Mouse (Mus musculus): ENCODE measurements at regions not wholly inside any gene's neighbourhood (a gene's known extent, or its start where the extent isn't known, plus 50 kb on each side); places are given as distances from the start of the nearest gene placed in this dataset.
A peak's percentile ranks its signal among the peaks of the same experiment; 100 is the strongest.

DNA sequence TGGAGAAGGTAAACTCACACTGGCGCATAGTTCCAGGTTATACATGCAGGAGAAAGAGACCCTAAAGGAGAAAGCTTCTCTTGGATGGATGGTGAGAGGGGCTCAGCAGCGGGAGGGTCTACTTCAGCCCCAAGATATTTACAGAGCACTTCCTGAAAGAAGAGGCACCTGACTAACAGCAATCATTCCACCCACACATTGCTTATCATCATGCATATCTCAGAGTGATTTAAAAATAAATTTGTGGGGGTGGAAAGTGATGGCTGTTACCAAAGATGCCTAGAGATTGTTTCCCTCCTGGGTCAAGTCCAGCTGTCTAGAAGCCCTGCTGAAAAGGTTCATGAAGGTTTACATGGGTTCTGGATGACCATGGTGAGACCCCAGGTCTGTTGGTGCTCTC lies 184.4 kb upstream of the Sesn3 start:
- no peak overlapping the region for H3K4me3 ChIP-seq (ENCODE audit: low read depth, low read length)
- no peak for ATAC-seq (ENCODE audit: low FRiP score)
- no peak overlapping the region for H3K9ac ChIP-seq (replicated peaks; ENCODE audit: low read length, poor library complexity, severe bottlenecking)
- no peaks in the 10 kb centered on the region for H3K27me3 ChIP-seq (ENCODE audit: insufficient read depth, low read length)
- no peaks in the 10 kb centered on the region for H3K9me3 ChIP-seq (ENCODE audit: low read length)
- WGBS, result 93% methylated on average over 2 of the region's 2 CpGs
- no peaks in the 10 kb centered on the region for H3K36me3 ChIP-seq (ENCODE audit: insufficient read depth, low read length)
- no peak for TF ChIP-seq CTCF (IDR thresholded peaks at IDR 0.05)
- no peak overlapping the region for H3K4me2 ChIP-seq (ENCODE audit: low read depth, low read length, poor library complexity, severe bottlenecking)
- H3K4me1 ChIP-seq (ENCODE audit: insufficient read depth, low read length), result no peaks in the 10 kb centered on the region
- no peak overlapping the region for H3K27ac ChIP-seq (ENCODE audit: low read depth, low read length)
- no peak for DNase-seq (ENCODE audit: low spot score)

DNA sequence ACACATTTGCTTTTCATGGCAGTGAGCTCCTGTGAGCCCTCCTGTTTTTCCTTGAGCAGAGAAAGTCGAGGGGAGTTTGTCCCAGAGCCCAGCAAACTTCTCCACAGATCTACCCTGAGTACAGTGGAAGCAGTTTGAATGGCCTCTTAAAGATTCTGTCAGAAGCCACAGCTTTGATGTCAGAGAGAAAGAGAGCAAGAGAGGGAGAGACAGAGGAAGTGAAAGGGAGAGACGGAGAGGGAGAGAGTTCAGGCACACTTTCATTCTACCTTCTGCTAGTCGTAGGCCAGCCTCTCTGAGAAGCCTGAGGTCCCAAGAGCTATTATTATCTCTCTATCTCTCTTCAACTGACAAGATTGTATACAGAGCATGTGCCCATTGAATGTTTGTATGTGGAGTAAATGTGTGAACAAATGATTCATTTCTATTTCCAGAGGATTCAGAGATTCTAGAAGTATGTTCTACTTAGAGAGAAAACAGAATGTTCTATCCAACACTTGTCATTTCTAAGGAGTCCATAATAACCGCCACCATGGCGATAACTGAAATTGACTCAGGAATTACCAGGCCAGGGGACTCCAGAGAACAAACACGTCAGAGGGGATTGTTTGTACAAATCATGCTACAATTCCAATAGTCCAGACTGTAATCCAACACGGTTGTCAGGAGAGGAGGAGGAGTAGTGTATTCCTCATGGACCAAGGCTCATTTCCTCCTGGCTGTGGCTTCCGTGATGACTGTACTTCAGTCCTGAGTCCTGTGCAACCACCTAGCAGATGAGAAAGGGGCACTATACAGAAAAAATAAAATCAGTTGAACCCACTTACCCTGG lies 183.6 kb upstream of the Sesn3 start:
- ATAC-seq (ENCODE audit: low FRiP score) (no peak), DNase-seq (ENCODE audit: low spot score) (no peak)
- 83% methylated on average over 8 of the region's 8 CpGs for WGBS
- H3K36me3 ChIP-seq (ENCODE audit: insufficient read depth, low read length), result no peaks in the 10 kb centered on the region
- H3K9ac ChIP-seq (replicated peaks; ENCODE audit: low read length, poor library complexity, severe bottlenecking), result no peak overlapping the region
- no peaks in the 10 kb centered on the region for H3K9me3 ChIP-seq (ENCODE audit: low read length)
- no peaks in the 10 kb centered on the region for H3K27me3 ChIP-seq (ENCODE audit: insufficient read depth, low read length)
- H3K4me2 ChIP-seq (ENCODE audit: low read depth, low read length, poor library complexity, severe bottlenecking), result no peak overlapping the region
- no peak overlapping the region for H3K27ac ChIP-seq (ENCODE audit: low read depth, low read length)
- TF ChIP-seq CTCF (IDR thresholded peaks at IDR 0.05), result no peak
- H3K4me1 ChIP-seq (ENCODE audit: insufficient read depth, low read length), result no peaks in the 10 kb centered on the region
- H3K4me3 ChIP-seq (ENCODE audit: low read depth, low read length), result no peak overlapping the region

DNA sequence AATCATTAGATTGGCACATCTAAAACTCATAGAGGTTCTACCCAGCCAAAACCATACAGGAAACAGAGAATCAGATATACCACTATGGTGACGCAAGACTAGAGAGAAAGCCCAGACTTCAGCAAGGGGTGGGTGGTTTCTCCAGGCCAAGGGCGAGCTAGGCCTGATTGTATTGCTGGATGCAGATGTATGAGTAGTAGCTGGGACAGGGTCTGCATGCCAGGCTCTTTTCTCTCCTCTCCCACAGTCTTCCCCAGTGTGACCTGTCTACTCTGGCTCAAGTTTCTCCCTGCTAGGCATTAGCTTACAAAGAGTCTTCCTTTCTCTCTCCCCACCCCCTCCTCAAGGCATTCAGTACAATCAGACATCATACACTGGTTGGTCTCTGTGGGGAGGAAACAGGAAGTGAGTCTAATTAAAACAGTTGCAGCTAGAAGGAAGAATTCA lies 181.8 kb upstream of the Sesn3 start:
- no peak for DNase-seq (ENCODE audit: low spot score)
- no peak overlapping the region for H3K4me3 ChIP-seq (ENCODE audit: low read depth, low read length)
- no peaks in the 10 kb centered on the region for H3K4me1 ChIP-seq (ENCODE audit: insufficient read depth, low read length)
- H3K27me3 ChIP-seq (ENCODE audit: insufficient read depth, low read length), result no peaks in the 10 kb centered on the region
- TF ChIP-seq CTCF (IDR thresholded peaks at IDR 0.05), result no peak
- no peak for ATAC-seq (ENCODE audit: low FRiP score)
- no peaks in the 10 kb centered on the region for H3K36me3 ChIP-seq (ENCODE audit: insufficient read depth, low read length)
- no peak overlapping the region for H3K27ac ChIP-seq (ENCODE audit: low read depth, low read length)
- no peak overlapping the region for H3K4me2 ChIP-seq (ENCODE audit: low read depth, low read length, poor library complexity, severe bottlenecking)
- no peaks in the 10 kb centered on the region for H3K9me3 ChIP-seq (ENCODE audit: low read length)
- no peak overlapping the region for H3K9ac ChIP-seq (replicated peaks; ENCODE audit: low read length, poor library complexity, severe bottlenecking)
- 94% methylated on average over 2 of the region's 2 CpGs for WGBS

DNA sequence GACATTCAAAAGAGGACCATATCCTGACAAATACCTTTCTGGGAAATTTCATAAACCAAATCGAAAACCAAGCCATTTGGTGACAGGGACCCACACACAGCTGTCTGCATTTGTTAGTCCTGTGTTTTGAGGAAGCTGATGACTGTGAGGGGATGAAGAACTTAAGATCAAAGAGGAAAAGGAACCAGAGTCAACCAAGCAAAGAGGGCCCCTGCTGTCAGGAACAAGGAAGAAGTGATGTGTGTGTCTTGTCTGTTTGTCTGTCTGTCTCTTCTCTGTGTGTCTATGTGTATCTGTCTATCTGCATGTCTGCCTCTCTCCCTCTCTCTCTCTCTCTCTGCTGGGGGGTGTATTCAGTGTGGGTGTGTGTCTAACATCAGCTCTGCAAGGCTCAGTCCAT lies 171.3 kb upstream of the Sesn3 start:
- Histone ChIP-seq H3K4me1 (ENCODE audit: insufficient read depth, low read length) (no peaks in the 10 kb centered on the region), H3K4me2 (ENCODE audit: low read depth, low read length, poor library complexity, severe bottlenecking) (no peak overlapping the region), H3K27ac (ENCODE audit: low read depth, low read length) (no peak overlapping the region), H3K4me3 (ENCODE audit: low read depth, low read length) (no peak overlapping the region), H3K27me3 (ENCODE audit: insufficient read depth, low read length) (no peaks in the 10 kb centered on the region), H3K36me3 (ENCODE audit: insufficient read depth, low read length) (no peaks in the 10 kb centered on the region), H3K9ac (replicated peaks; ENCODE audit: low read length, poor library complexity, severe bottlenecking) (no peak overlapping the region), H3K9me3 (ENCODE audit: low read length) (no peaks in the 10 kb centered on the region)
- WGBS, result 58% methylated on average over 1 of the region's 1 CpGs
- ATAC-seq (ENCODE audit: low FRiP score), result no peak
- no peak for TF ChIP-seq CTCF (IDR thresholded peaks at IDR 0.05)
- no peak for DNase-seq (ENCODE audit: low spot score)

DNA sequence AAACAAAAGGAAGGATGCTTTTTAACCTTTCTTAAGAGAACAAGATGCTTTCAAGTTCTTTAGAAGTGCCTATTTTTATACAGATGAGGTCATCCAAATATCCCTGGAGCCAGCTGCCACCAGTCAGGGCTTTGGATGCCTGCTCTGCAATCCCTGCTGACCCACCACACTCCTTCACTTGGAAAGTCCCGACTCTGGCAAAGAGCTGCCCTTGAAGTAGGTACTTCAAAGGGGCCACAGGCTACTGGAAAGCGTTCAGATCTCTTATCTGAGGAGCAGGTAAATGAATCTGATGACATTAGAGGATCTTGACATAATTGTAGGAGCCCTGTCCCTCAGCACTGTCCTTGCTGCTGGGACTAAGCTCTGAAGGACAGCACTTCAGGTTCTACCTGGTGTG lies 169.9 kb upstream of the Sesn3 start:
- Histone ChIP-seq H3K4me3 (ENCODE audit: low read depth, low read length) (no peak overlapping the region), H3K4me1 (ENCODE audit: insufficient read depth, low read length) (no peaks in the 10 kb centered on the region), H3K27me3 (ENCODE audit: insufficient read depth, low read length) (no peaks in the 10 kb centered on the region), H3K9me3 (ENCODE audit: low read length) (no peaks in the 10 kb centered on the region), H3K9ac (replicated peaks; ENCODE audit: low read length, poor library complexity, severe bottlenecking) (no peak overlapping the region), H3K27ac (ENCODE audit: low read depth, low read length) (no peak overlapping the region), H3K4me2 (ENCODE audit: low read depth, low read length, poor library complexity, severe bottlenecking) (no peak overlapping the region), H3K36me3 (ENCODE audit: insufficient read depth, low read length) (no peaks in the 10 kb centered on the region)
- WGBS, result 65% methylated on average over 2 of the region's 2 CpGs
- no peak for TF ChIP-seq CTCF (IDR thresholded peaks at IDR 0.05)
- no peak for ATAC-seq (ENCODE audit: low FRiP score)
- no peak for DNase-seq (ENCODE audit: low spot score)

DNA sequence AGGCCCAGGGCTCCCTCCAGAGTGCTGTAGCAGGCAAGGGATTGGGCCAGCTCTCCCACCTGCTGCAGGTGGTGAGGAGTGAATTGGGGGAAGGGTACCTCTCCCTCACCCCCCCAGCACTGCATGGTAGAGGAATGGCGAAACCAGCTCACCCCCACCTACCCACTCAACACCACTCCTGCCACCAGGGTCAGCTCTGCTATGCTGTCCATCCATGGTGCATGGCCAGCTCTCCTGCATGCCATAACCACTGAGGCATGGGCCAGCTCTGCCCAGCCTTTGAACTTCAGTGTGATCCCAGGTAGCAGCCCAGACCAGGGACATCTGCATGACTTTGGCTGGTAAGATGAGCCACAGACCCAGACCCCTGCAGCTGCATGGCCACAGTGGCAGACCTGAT lies 168.5 kb upstream of the Sesn3 start:
- Histone ChIP-seq H3K4me2 (ENCODE audit: low read depth, low read length, poor library complexity, severe bottlenecking) (no peak overlapping the region), H3K9ac (replicated peaks; ENCODE audit: low read length, poor library complexity, severe bottlenecking) (no peak overlapping the region), H3K9me3 (ENCODE audit: low read length) (no peaks in the 10 kb centered on the region), H3K27me3 (ENCODE audit: insufficient read depth, low read length) (no peaks in the 10 kb centered on the region), H3K27ac (ENCODE audit: low read depth, low read length) (no peak overlapping the region), H3K4me3 (ENCODE audit: low read depth, low read length) (no peak overlapping the region), H3K4me1 (ENCODE audit: insufficient read depth, low read length) (no peaks in the 10 kb centered on the region), H3K36me3 (ENCODE audit: insufficient read depth, low read length) (no peaks in the 10 kb centered on the region)
- no peak for DNase-seq (ENCODE audit: low spot score)
- WGBS, result no CpG with 5 or more reads among the region's 1 CpGs
- 0 out of 2 replicates have a peak, but pooled peaks have one; percentile 18 for ATAC-seq (ENCODE audit: low FRiP score)
- TF ChIP-seq CTCF (IDR thresholded peaks at IDR 0.05), result no peak
